Mouse (Mus musculus): ENCODE measurements around the gene Rfx2. TPM values are rescaled to one million over a fixed set of nuclear protein-coding genes. Genes with fewer than 3 reads are reported as not detected.

Rfx2 gene
- polyA plus RNA-seq, 3 experiments from 2014 or later, result 0.62 to 3.3 (median 1.5) TPM

GRCm38 (mm10) chr17:56831111-56831816 is 451 bp upstream of the Rfx2 start:
- ATAC-seq, result peak; percentile 100

- ATAC-seq, result no peak
Measured at GRCm38 (mm10) chr17:56829795-56830194, 1.0 kb downstream of the Rfx2 start.

GRCm38 (mm10) chr17:56829171-56829570 is 1.6 kb downstream of the Rfx2 start:
- no peak for ATAC-seq

GRCm38 (mm10) chr17:56826718-56827117 is 4.1 kb downstream of the Rfx2 start:
- no peak for ATAC-seq

GRCm38 (mm10) chr17:56823352-56823751 is 7.5 kb downstream of the Rfx2 start:
- no peak for ATAC-seq

- ATAC-seq, result no peak
Measured at GRCm38 (mm10) chr17:56822380-56822779, 8.4 kb downstream of the Rfx2 start.

GRCm38 (mm10) chr17:56819694-56820111 is 11.1 kb downstream of the Rfx2 start:
- ATAC-seq, result peak; percentile 94

- peak; percentile 3 for ATAC-seq
Measured at GRCm38 (mm10) chr17:56819032-56819545, 11.7 kb downstream of the Rfx2 start.

GRCm38 (mm10) chr17:56818067-56818636 is 12.7 kb downstream of the Rfx2 start:
- no peak for ATAC-seq

GRCm38 (mm10) chr17:56815057-56815345 is 15.8 kb downstream of the Rfx2 start:
- ATAC-seq, result no peak

GRCm38 (mm10) chr17:56814316-56815056 is 16.3 kb downstream of the Rfx2 start:
- ATAC-seq, result no peak

GRCm38 (mm10) chr17:56810245-56810644 is 20.6 kb downstream of the Rfx2 start:
- ATAC-seq, result no peak

- ATAC-seq, result peak; percentile 84
Measured at GRCm38 (mm10) chr17:56808518-56808917, 22.3 kb downstream of the Rfx2 start.

- ATAC-seq, result no peak
Measured at GRCm38 (mm10) chr17:56805784-56806183, 25.0 kb downstream of the Rfx2 start.

- ATAC-seq, result no peak
Measured at GRCm38 (mm10) chr17:56804952-56805351, 25.9 kb downstream of the Rfx2 start.

- no peak for ATAC-seq
Measured at GRCm38 (mm10) chr17:56802065-56802464, 28.7 kb downstream of the Rfx2 start.

GRCm38 (mm10) chr17:56799276-56799675 is 31.5 kb downstream of the Rfx2 start:
- ATAC-seq, result no peak

- ATAC-seq, result no peak
Measured at GRCm38 (mm10) chr17:56793614-56794319, 37.0 kb downstream of the Rfx2 start.

- no peak for ATAC-seq
Measured at GRCm38 (mm10) chr17:56792588-56792987, 38.2 kb downstream of the Rfx2 start.

GRCm38 (mm10) chr17:56789286-56789685 is 41.5 kb downstream of the Rfx2 start:
- ATAC-seq, result no peak

GRCm38 (mm10) chr17:56788886-56789285 is 41.9 kb downstream of the Rfx2 start:
- ATAC-seq, result no peak

- ATAC-seq, result no peak
Measured at GRCm38 (mm10) chr17:56780291-56780978, 50.4 kb downstream of the Rfx2 start.

All from inflammation-experienced regulatory T-cells, adult 6 months (primary cell).